ENCODE assay signal across 24 mouse cellular contexts in the genomic region with DNA sequence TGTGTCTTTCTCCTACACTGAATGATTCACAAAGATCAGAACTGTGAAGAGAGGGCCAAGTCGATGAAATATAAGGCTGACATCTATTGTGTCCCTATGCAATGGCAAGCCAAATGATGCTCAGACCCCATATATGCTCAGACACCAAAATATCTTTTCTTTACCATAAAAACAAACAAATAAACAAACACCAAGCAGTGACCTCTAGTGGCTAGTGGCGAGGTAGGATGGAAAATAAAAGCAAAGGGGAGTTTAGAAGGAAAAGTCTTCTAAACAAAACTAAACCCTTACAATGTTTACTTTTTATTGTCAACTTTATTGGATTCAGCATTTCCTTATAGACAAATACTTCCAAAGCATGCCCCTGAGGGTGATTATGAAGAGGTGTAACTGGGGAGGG.
DNase-seq lines count a peak whose midpoint lies in the region; ATAC-seq and TF ChIP-seq lines count a peak whose summit lies in the region.
"Had no signal": no experiment of that assay in that cellular context is flagged by ENCODE, and none has a peak within 500 bp of the region (broad histone marks: within the 10 kb centered on the region; RNA-seq: fewer than 3 reads in every experiment).

No protein-coding gene starts in this region.

- H3K27me3 ChIP-seq in intestine, postnatal 0 days (replicated peaks; ENCODE audit: control insufficient read depth, insufficient read depth, low read length), result no peaks in the 10 kb centered on the region
- no peaks in the 10 kb centered on the region for H3K27me3 ChIP-seq in intestine, embryonic 15.5 days (replicated peaks)
- no peaks in the 10 kb centered on the region for H3K27me3 ChIP-seq in forebrain, embryonic 10.5 days (ENCODE audit: poor library complexity, severe bottlenecking)
- H3K27me3 ChIP-seq: forebrain, embryonic 15.5 days; hindbrain, embryonic 12.5 days; limb, embryonic 15.5 days; liver, embryonic 13.5 days; neural tube, embryonic 12.5 days had no signal

- no peak overlapping the region for H3K4me3 ChIP-seq in intestine, postnatal 0 days (ENCODE audit: low read depth, low read length)
- no peak overlapping the region for H3K4me3 ChIP-seq in intestine, embryonic 15.5 days (replicated peaks)
- no peak overlapping the region for H3K4me3 ChIP-seq in forebrain, embryonic 10.5 days
- H3K4me3 ChIP-seq: forebrain, embryonic 15.5 days; hindbrain, embryonic 12.5 days; limb, embryonic 10.5 days; limb, embryonic 15.5 days; liver, embryonic 13.5 days; neural tube, embryonic 12.5 days had no signal

- no peaks in the 10 kb centered on the region for H3K36me3 ChIP-seq in intestine, postnatal 0 days (ENCODE audit: control insufficient read depth, insufficient read depth)
- H3K36me3 ChIP-seq in intestine, embryonic 15.5 days, result no peaks in the 10 kb centered on the region
- no peaks in the 10 kb centered on the region for H3K36me3 ChIP-seq in forebrain, embryonic 10.5 days (replicated peaks)
- H3K36me3 ChIP-seq: forebrain, embryonic 15.5 days; hindbrain, embryonic 12.5 days; limb, embryonic 10.5 days; limb, embryonic 15.5 days; liver, embryonic 13.5 days; neural tube, embryonic 12.5 days had no signal

- H3K27ac ChIP-seq in intestine, postnatal 0 days (ENCODE audit: low read depth, low read length), result no peak overlapping the region
- H3K27ac ChIP-seq in intestine, embryonic 15.5 days, result no peak overlapping the region
- no peak overlapping the region for H3K27ac ChIP-seq in forebrain, embryonic 10.5 days
- H3K27ac ChIP-seq: forebrain, embryonic 15.5 days; hindbrain, embryonic 12.5 days; limb, embryonic 10.5 days; limb, embryonic 15.5 days; liver, embryonic 13.5 days; neural tube, embryonic 12.5 days had no signal

- H3K4me1 ChIP-seq in intestine, postnatal 0 days (replicated peaks; ENCODE audit: control insufficient read depth, insufficient read depth, low read length), result peaks cover 10% of the 10 kb centered on the region
- H3K4me1 ChIP-seq in intestine, embryonic 15.5 days (replicated peaks), result no peaks in the 10 kb centered on the region
- peaks cover 15% of the 10 kb centered on the region for H3K4me1 ChIP-seq in forebrain, embryonic 10.5 days
- H3K4me1 ChIP-seq: forebrain, embryonic 15.5 days had no signal

- 74% methylated on average over 2 of the region's 2 CpGs for WGBS in intestine, postnatal 0 days
- WGBS in intestine, embryonic 15.5 days, result 76% methylated on average over 2 of the region's 2 CpGs
- 76% methylated on average over 2 of the region's 2 CpGs for WGBS in forebrain, embryonic 10.5 days

- ATAC-seq in CD4-positive, CD25-positive, alpha-beta regulatory T cell, adult 4 months, result no peak
- no peak for ATAC-seq in intestine, postnatal 0 days
- ATAC-seq in intestine, embryonic 15.5 days, result no peak
- ATAC-seq: forebrain, embryonic 15.5 days; lung, postnatal 0 days had no signal

- H3K4me2 ChIP-seq in intestine, postnatal 0 days (replicated peaks; ENCODE audit: low read depth), result no peak overlapping the region
- no peak overlapping the region for H3K4me2 ChIP-seq in intestine, embryonic 15.5 days (replicated peaks)
- H3K4me2 ChIP-seq: forebrain, embryonic 15.5 days; hindbrain, embryonic 12.5 days; limb, embryonic 15.5 days; liver, embryonic 13.5 days; neural tube, embryonic 12.5 days had no signal

- H3K9me3 ChIP-seq in intestine, postnatal 0 days (ENCODE audit: control insufficient read depth), result no peaks in the 10 kb centered on the region
- H3K9me3 ChIP-seq in intestine, embryonic 15.5 days, result no peaks in the 10 kb centered on the region
- H3K9me3 ChIP-seq in forebrain, embryonic 10.5 days, result no peaks in the 10 kb centered on the region
- H3K9me3 ChIP-seq: forebrain, embryonic 15.5 days; hindbrain, embryonic 12.5 days; limb, embryonic 10.5 days; limb, embryonic 15.5 days; liver, embryonic 13.5 days; neural tube, embryonic 12.5 days had no signal

- no peak overlapping the region for H3K9ac ChIP-seq in intestine, postnatal 0 days (ENCODE audit: low read depth, low read length)
- no peak overlapping the region for H3K9ac ChIP-seq in intestine, embryonic 15.5 days
- H3K9ac ChIP-seq: forebrain, embryonic 15.5 days; hindbrain, embryonic 12.5 days; limb, embryonic 15.5 days; liver, embryonic 13.5 days; neural tube, embryonic 12.5 days had no signal

- peak; percentile 43 for TF ChIP-seq CTCF in intestine, postnatal 0 days (IDR thresholded peaks at IDR 0.05; ENCODE audit: low read depth)

- peak; percentile 35 for DNase-seq in CD4-positive, CD25-positive, alpha-beta regulatory T cell, adult 2 months (ENCODE audit: low read depth, low spot score)
- peak; percentile 41 for DNase-seq in 3T3-L1 (ENCODE audit: low read depth, low spot score)
- DNase-seq in induced T-regulatory cell, adult 2 months (ENCODE audit: low read depth), result peak; percentile 65
- DNase-seq in forebrain, embryonic 10.5 days (ENCODE audit: extremely low spot score, low spot score), result no peak
- no peak for DNase-seq in kidney, postnatal 14 days
- DNase-seq: adrenal gland, postnatal 14 days; cerebellum, adult 11 months; cerebellum, adult 9-10 months; cerebellum, postnatal 36 days; kidney, adult 8-10 months; kidney, postnatal 25 days; liver, embryonic 13.5 days; lung, adult 18-20 months; midbrain, embryonic 14.5 days; thymus, postnatal 4 days had no signal

Comparison
In these comparisons a context has a peak if more than half of its experiments do, and no peak if none do; other contexts are left out.
1. DNase-seq: peak in CD4-positive, CD25-positive, alpha-beta regulatory T cell, adult 2 months (single experiment), 3T3-L1 (single experiment) and induced T-regulatory cell, adult 2 months (single experiment); none in forebrain, embryonic 10.5 days (single experiment) and kidney, postnatal 14 days (single experiment).